In genomic region chr15:89442486-89443070, GRCm38 (mm10) we compare ENCODE assay signal across 12 mouse cellular contexts. TPM values are rescaled to one million over a fixed set of nuclear protein-coding genes. Genes with fewer than 3 reads are reported as not detected.
A peak's percentile ranks its signal among the peaks of the same experiment; 100 is the strongest.
DNase-seq lines count a peak whose midpoint lies in the region; ATAC-seq and TF ChIP-seq lines count a peak whose summit lies in the region.
"Had no signal": no experiment of that assay in that cellular context is flagged by ENCODE, and none has a peak within 500 bp of the region (broad histone marks: within the 10 kb centered on the region; RNA-seq: fewer than 3 reads in every experiment).

No protein-coding gene starts in this region.

- H3K9me3 ChIP-seq in kidney, postnatal 0 days (replicated peaks; ENCODE audit: low read length) = no peaks in the 10 kb centered on the region
- no peaks in the 10 kb centered on the region for H3K9me3 ChIP-seq in kidney, embryonic 14.5 days (ENCODE audit: control insufficient read depth, low read length)
- H3K9me3 ChIP-seq in E14TG2a.4 (ENCODE audit: low read length) = no peaks in the 10 kb centered on the region
- H3K9me3 ChIP-seq in embryonic facial prominence, embryonic 11.5 days (replicated peaks; ENCODE audit: control insufficient read depth, low read length) = no peaks in the 10 kb centered on the region
- H3K9me3 ChIP-seq: lung, embryonic 15.5 days had no signal

- no peak overlapping the region for H3K4me3 ChIP-seq in kidney, postnatal 0 days (replicated peaks; ENCODE audit: low read depth, low read length)
- H3K4me3 ChIP-seq in kidney, embryonic 14.5 days (ENCODE audit: low read length) = no peak overlapping the region
- H3K4me3 ChIP-seq in E14TG2a.4 (replicated peaks; ENCODE audit: low read length) = no peak overlapping the region
- no peak overlapping the region for H3K4me3 ChIP-seq in embryonic facial prominence, embryonic 11.5 days (ENCODE audit: low read depth, low read length)
- H3K4me3 ChIP-seq: lung, embryonic 15.5 days had no signal

- no peak for ATAC-seq in kidney, postnatal 0 days (replicated peaks; ENCODE audit: low FRiP score, low read depth)
- ATAC-seq in kidney, embryonic 14.5 days (ENCODE audit: low FRiP score, low TSS enrichment) = no peak
- ATAC-seq in embryonic facial prominence, embryonic 11.5 days (replicated peaks; ENCODE audit: insufficient number of reproducible peaks, low FRiP score, low TSS enrichment, low read depth) = no peak

- no peaks in the 10 kb centered on the region for H3K36me3 ChIP-seq in kidney, postnatal 0 days (ENCODE audit: insufficient read depth, low read length)
- no peaks in the 10 kb centered on the region for H3K36me3 ChIP-seq in kidney, embryonic 14.5 days (ENCODE audit: control insufficient read depth, insufficient read depth, low read length)
- H3K36me3 ChIP-seq in E14TG2a.4 (ENCODE audit: insufficient read depth, low read length) = no peaks in the 10 kb centered on the region
- no peaks in the 10 kb centered on the region for H3K36me3 ChIP-seq in embryonic facial prominence, embryonic 11.5 days (replicated peaks; ENCODE audit: control insufficient read depth, insufficient read depth, low read depth, low read length)
- H3K36me3 ChIP-seq: lung, embryonic 15.5 days had no signal

- no peak overlapping the region for H3K4me2 ChIP-seq in kidney, postnatal 0 days (ENCODE audit: low read length)
- no peak overlapping the region for H3K4me2 ChIP-seq in kidney, embryonic 14.5 days (replicated peaks; ENCODE audit: low read depth, low read length)
- no peak overlapping the region for H3K4me2 ChIP-seq in embryonic facial prominence, embryonic 11.5 days (ENCODE audit: low read depth, low read length)
- H3K4me2 ChIP-seq: lung, embryonic 15.5 days had no signal

- DNase-seq in embryo, embryonic 10.5 days (ENCODE audit: low spot score) = peak; percentile 28
- DNase-seq in embryo, embryonic 10 days (ENCODE audit: low spot score) = no peak
- DNase-seq in kidney, postnatal 0 days (ENCODE audit: low spot score) = peak; percentile 29
- DNase-seq in embryonic facial prominence, embryonic 11.5 days (ENCODE audit: low spot score) = peak; percentile 28
- DNase-seq in c-Kit-positive CD71-positive TER-119-positive erythroid progenitor cells, embryonic 14.5 days (ENCODE audit: low spot score) = no peak
- DNase-seq in urinary bladder, postnatal 36 days (ENCODE audit: low spot score in 2 of 2) = no peak
- DNase-seq: gastrocnemius, postnatal 14 days; heart, postnatal 36 days had no signal

- no peaks in the 10 kb centered on the region for H3K27me3 ChIP-seq in kidney, postnatal 0 days (ENCODE audit: insufficient read depth, low read length)
- no peaks in the 10 kb centered on the region for H3K27me3 ChIP-seq in kidney, embryonic 14.5 days (ENCODE audit: control insufficient read depth, insufficient read depth, low read length)
- peaks cover 42% of the 10 kb centered on the region for H3K27me3 ChIP-seq in E14TG2a.4 (ENCODE audit: insufficient read depth, low read length)
- H3K27me3 ChIP-seq in embryonic facial prominence, embryonic 11.5 days (ENCODE audit: control insufficient read depth, insufficient read depth, low read length) = no peaks in the 10 kb centered on the region
- H3K27me3 ChIP-seq: lung, embryonic 15.5 days had no signal

- TF ChIP-seq CTCF in kidney, postnatal 0 days (IDR thresholded peaks at IDR 0.05; ENCODE audit: low read depth) = peak; percentile 48; the same call in 1 of the 2 replicates
- TF ChIP-seq CTCF in E14TG2a.4 (conservative IDR thresholded peaks at IDR 0.05; ENCODE audit: low read length) = peak; percentile 34

- no peaks in the 10 kb centered on the region for H3K4me1 ChIP-seq in kidney, postnatal 0 days (replicated peaks; ENCODE audit: insufficient read depth, low read length)
- no peaks in the 10 kb centered on the region for H3K4me1 ChIP-seq in kidney, embryonic 14.5 days (ENCODE audit: control insufficient read depth, insufficient read depth, low read length)
- peaks cover 4% of the 10 kb centered on the region; the same call in 1 of the 2 replicates for H3K4me1 ChIP-seq in E14TG2a.4 (replicated peaks; ENCODE audit: low read depth, low read length)
- no peaks in the 10 kb centered on the region for H3K4me1 ChIP-seq in embryonic facial prominence, embryonic 11.5 days (ENCODE audit: control insufficient read depth, insufficient read depth, low read length)
- H3K4me1 ChIP-seq: lung, embryonic 15.5 days had no signal

- no peak overlapping the region for H3K27ac ChIP-seq in kidney, postnatal 0 days
- H3K27ac ChIP-seq in kidney, embryonic 14.5 days (ENCODE audit: low read depth, low read length) = no peak overlapping the region
- H3K27ac ChIP-seq in embryonic facial prominence, embryonic 11.5 days (replicated peaks; ENCODE audit: low read depth, low read length) = no peak overlapping the region
- H3K27ac ChIP-seq: lung, embryonic 15.5 days had no signal

- H3K9ac ChIP-seq in kidney, postnatal 0 days (ENCODE audit: low read depth, low read length) = no peak overlapping the region
- no peak overlapping the region for H3K9ac ChIP-seq in kidney, embryonic 14.5 days (ENCODE audit: low read depth, low read length)
- no peak overlapping the region for H3K9ac ChIP-seq in embryonic facial prominence, embryonic 11.5 days (replicated peaks; ENCODE audit: low read length)
- H3K9ac ChIP-seq: lung, embryonic 15.5 days had no signal

- WGBS in kidney, postnatal 0 days = 44% methylated on average over 8 of the region's 8 CpGs
- 47% methylated on average over 8 of the region's 8 CpGs for WGBS in kidney, embryonic 14.5 days
- 40% methylated on average over 8 of the region's 8 CpGs for WGBS in embryonic facial prominence, embryonic 11.5 days

RNA-seq across cellular contexts. Expression of gene Mapk8ip2, which starts 11.1 kb away (rescaled TPM):
- polyA plus RNA-seq in kidney, postnatal 0 days (2015; fragmentation: Nextera tagmentation; extraction: Ambion mirVana) = 0.34 and 0.55 TPM in 2 replicates
- 0.34 and 0.37 TPM in 2 replicates for polyA plus RNA-seq in kidney, embryonic 14.5 days (2014; fragmentation: Nextera tagmentation; extraction: Ambion mirVana)
- 5.4 and 6.4 TPM in 2 replicates for polyA plus RNA-seq in embryonic facial prominence, embryonic 11.5 days (2014; fragmentation: Nextera tagmentation; extraction: Ambion mirVana)

RNA-seq across cellular contexts. Expression of gene Chkb, which starts 12.9 kb away (rescaled TPM):
- polyA plus RNA-seq in kidney, postnatal 0 days (2015; fragmentation: Nextera tagmentation; extraction: Ambion mirVana) = 64.5 and 65.1 TPM in 2 replicates
- 51.7 and 57.7 TPM in 2 replicates for polyA plus RNA-seq in kidney, embryonic 14.5 days (2014; fragmentation: Nextera tagmentation; extraction: Ambion mirVana)
- polyA plus RNA-seq in embryonic facial prominence, embryonic 11.5 days (2014; fragmentation: Nextera tagmentation; extraction: Ambion mirVana) = 42.2 and 46.5 TPM in 2 replicates

RNA-seq across cellular contexts. Expression of gene Gm44502, which starts 13.1 kb away (rescaled TPM):
- polyA plus RNA-seq in kidney, postnatal 0 days (2015; fragmentation: Nextera tagmentation; extraction: Ambion mirVana) = not detected in 2 replicates
- polyA plus RNA-seq in kidney, embryonic 14.5 days (2014; fragmentation: Nextera tagmentation; extraction: Ambion mirVana) = not detected in 2 replicates
- polyA plus RNA-seq in embryonic facial prominence, embryonic 11.5 days (2014; fragmentation: Nextera tagmentation; extraction: Ambion mirVana) = 0.15 TPM in 1 of 2 replicates, not detected in the other
- polyA plus RNA-seq: limb, embryonic 11.5 days; lung, embryonic 15.5 days had no signal

RNA-seq across cellular contexts. Expression of gene C730034F03Rik, which starts 13.2 kb away (rescaled TPM):
- polyA plus RNA-seq in kidney, postnatal 0 days (2015; fragmentation: Nextera tagmentation; extraction: Ambion mirVana) = 1.5 and 1.7 TPM in 2 replicates
- polyA plus RNA-seq in kidney, embryonic 14.5 days (2014; fragmentation: Nextera tagmentation; extraction: Ambion mirVana) = 3.1 TPM in 2 replicates
- polyA plus RNA-seq in embryonic facial prominence, embryonic 11.5 days (2014; fragmentation: Nextera tagmentation; extraction: Ambion mirVana) = 0.63 and 2.3 TPM in 2 replicates

RNA-seq across cellular contexts. Expression of gene Cpt1b, which starts 16.9 kb away (rescaled TPM):
- polyA plus RNA-seq in kidney, postnatal 0 days (2015; fragmentation: Nextera tagmentation; extraction: Ambion mirVana) = 23.7 and 26.2 TPM in 2 replicates
- polyA plus RNA-seq in kidney, embryonic 14.5 days (2014; fragmentation: Nextera tagmentation; extraction: Ambion mirVana) = 1.7 and 2.5 TPM in 2 replicates
- polyA plus RNA-seq in embryonic facial prominence, embryonic 11.5 days (2014; fragmentation: Nextera tagmentation; extraction: Ambion mirVana) = 0.22 and 0.69 TPM in 2 replicates

Comparison
In these comparisons a context has a peak if more than half of its experiments do, and no peak if none do; other contexts are left out.
1. DNase-seq: peak in embryo, embryonic 10.5 days (single experiment), kidney, postnatal 0 days (single experiment) and embryonic facial prominence, embryonic 11.5 days (single experiment); none in embryo, embryonic 10 days (single experiment), c-Kit-positive CD71-positive TER-119-positive erythroid progenitor cells, embryonic 14.5 days (single experiment) and urinary bladder, postnatal 36 days (0 of 2).